Mouse (Mus musculus) heart, embryonic 11.5 days (tissue): ENCODE data around the gene Fam162a. TPM values are rescaled to one million over a fixed set of nuclear protein-coding genes. Genes with fewer than 3 reads are reported as not detected.
"Not testable (repeated sequence)": the region's sequence is repeated elsewhere in the genome, so short reads cannot be mapped to it uniquely, and the experiment has no call there.

Experiments used
- ATAC-seq: fragments of 200-750 bp; cut with Nextera tagmentation; replicated peaks from 2 replicates; pipeline ENCODE4 v1.8.0; 2017; ENCODE audit warnings: moderate library complexity; ENCODE audit not compliant: insufficient number of reproducible peaks, low FRiP score, low TSS enrichment
- H3K27ac ChIP-seq: fragments of 300-500 bp; sonication (generic); 2 replicates; pipeline ENCODE4 v1.5.1; 2014; ENCODE audit warnings: mild to moderate bottlenecking, low read depth, low read length
- H3K27me3 ChIP-seq: fragments of 300-500 bp; sonication (generic); 2 replicates; pipeline ENCODE4 v1.6.1; 2014; ENCODE audit warnings: mild to moderate bottlenecking, low read length, mixed read lengths; ENCODE audit not compliant: control insufficient read depth, insufficient read depth
- H3K36me3 ChIP-seq: fragments of 300-500 bp; sonication (generic); 2 replicates; pipeline ENCODE4 v1.6.1; 2014; ENCODE audit warnings: mild to moderate bottlenecking, low read length, moderate library complexity, mixed read lengths; ENCODE audit not compliant: control insufficient read depth, insufficient read depth
- H3K4me1 ChIP-seq: fragments of 300-500 bp; sonication (generic); 2 replicates; pipeline ENCODE4 v1.6.1; 2014; ENCODE audit warnings: low read length; ENCODE audit not compliant: control insufficient read depth, insufficient read depth
- H3K4me2 ChIP-seq: fragments of 300-500 bp; sonication (generic); 2 replicates; pipeline ENCODE4 v1.6.1; 2014; ENCODE audit warnings: mild to moderate bottlenecking, moderate library complexity
- H3K4me3 ChIP-seq: fragments of 300-500 bp; sonication (generic); 2 replicates; pipeline ENCODE4 v1.5.1; 2014; ENCODE audit warnings: low read depth, low read length
- H3K9ac ChIP-seq: fragments of 300-500 bp; sonication (generic); 2 replicates; pipeline ENCODE4 v1.6.1; 2014; ENCODE audit warnings: mild to moderate bottlenecking, low read depth, low read length, moderate library complexity
- H3K9me3 ChIP-seq: fragments of 300-500 bp; sonication (generic); replicated peaks from 2 replicates; pipeline ENCODE4 v1.6.1; 2016; ENCODE audit warnings: low read length; ENCODE audit not compliant: control insufficient read depth
- WGBS: fragments of 180-500 bp; shearing (Covaris S2); extraction: QIAGEN DNeasy Blood & Tissue Kit; methylation state at CpG from one replicate; pipeline ENCODE4 v1.1.7; 2014; ENCODE audit not compliant: insufficient replicate concordance; 5-methylcytosine and 5-hydroxymethylcytosine counted together
- polyA plus RNA-seq: library from polyadenylated mRNA; unstranded; fragments of >200 nt; fragmentation: Nextera tagmentation; extraction: Ambion mirVana; gene quantifications from 2 replicates; pipeline ENCODE4 v1.2.1, GENCODE M21; 2014

Gene Fam162a
- polyA plus RNA-seq, 1 experiment from 2014 or later = 731 TPM

GRCm38 (mm10) chr16:36053524-36054275 lies 17.7 kb downstream of the Fam162a start:
- Histone ChIP-seq H3K27me3 (no peaks in the 10 kb centered on the region), H3K27ac (peak overlapping the region; percentile 16), H3K36me3 (peaks cover 24% of the 10 kb centered on the region), H3K9me3 (no peaks in the 10 kb centered on the region), H3K4me3 (no peak overlapping the region), H3K4me1 (peaks cover 26% of the 10 kb centered on the region), H3K9ac (no peak overlapping the region), H3K4me2 (no peak overlapping the region)
- ATAC-seq = peak; percentile 36; the same call in 1 of the 2 replicates
- WGBS = 31% methylated on average over 6 of the region's 6 CpGs

GRCm38 (mm10) chr16:36051491-36051890 lies 19.9 kb downstream of the Fam162a start:
- Histone ChIP-seq H3K27me3 (no peaks in the 10 kb centered on the region), H3K27ac (no peak overlapping the region), H3K9ac (no peak overlapping the region), H3K9me3 (no peaks in the 10 kb centered on the region), H3K36me3 (peaks cover 39% of the 10 kb centered on the region), H3K4me3 (no peak overlapping the region), H3K4me2 (no peak overlapping the region), H3K4me1 (peaks cover 14% of the 10 kb centered on the region)
- WGBS = 88% methylated on average over 6 of the region's 6 CpGs
- ATAC-seq = no peak

- H3K36me3 ChIP-seq = peaks cover 49% of the 10 kb centered on the region
- H3K27ac ChIP-seq = no peak overlapping the region
- no peaks in the 10 kb centered on the region for H3K9me3 ChIP-seq
- H3K9ac ChIP-seq = no peak overlapping the region
- 88% methylated on average over 4 of the region's 4 CpGs for WGBS
- H3K4me2 ChIP-seq = no peak overlapping the region
- no peak overlapping the region for H3K4me3 ChIP-seq
- peaks cover 10% of the 10 kb centered on the region; the same call in 1 of the 2 replicates for H3K4me1 ChIP-seq
- no peak for ATAC-seq
- H3K27me3 ChIP-seq = no peaks in the 10 kb centered on the region
Measured at GRCm38 (mm10) chr16:36047538-36047937, 23.9 kb downstream of the Fam162a start.

DNA sequence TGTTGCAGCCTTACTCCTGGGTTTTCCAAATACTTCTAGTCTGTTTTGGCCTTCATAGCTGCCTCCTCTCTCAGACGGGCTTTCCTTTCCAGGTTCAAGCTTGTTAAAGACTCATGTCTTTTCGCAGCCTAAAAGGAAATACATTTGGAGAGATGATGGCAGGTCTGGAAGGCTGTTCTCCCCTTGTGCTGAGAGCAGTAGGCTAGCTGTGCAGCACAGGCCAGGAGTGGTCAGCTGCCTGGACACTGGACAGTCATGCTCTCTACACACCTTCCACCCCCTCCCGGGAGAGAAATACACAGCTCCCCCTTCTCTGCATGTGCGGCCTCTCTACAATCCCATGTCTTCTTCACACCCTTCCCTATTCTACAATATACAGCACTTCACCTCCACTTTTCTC lies 27.4 kb downstream of the Fam162a start:
- H3K27me3 ChIP-seq = no peaks in the 10 kb centered on the region
- H3K4me1 ChIP-seq = peaks cover 14% of the 10 kb centered on the region; the same call in 1 of the 2 replicates
- no peak overlapping the region for H3K4me2 ChIP-seq
- peaks cover 33% of the 10 kb centered on the region for H3K36me3 ChIP-seq
- ATAC-seq = no peak
- no peak overlapping the region for H3K27ac ChIP-seq
- no peak overlapping the region for H3K4me3 ChIP-seq
- no peak overlapping the region for H3K9ac ChIP-seq
- 84% methylated on average over 4 of the region's 4 CpGs for WGBS
- H3K9me3 ChIP-seq = no peaks in the 10 kb centered on the region

DNA sequence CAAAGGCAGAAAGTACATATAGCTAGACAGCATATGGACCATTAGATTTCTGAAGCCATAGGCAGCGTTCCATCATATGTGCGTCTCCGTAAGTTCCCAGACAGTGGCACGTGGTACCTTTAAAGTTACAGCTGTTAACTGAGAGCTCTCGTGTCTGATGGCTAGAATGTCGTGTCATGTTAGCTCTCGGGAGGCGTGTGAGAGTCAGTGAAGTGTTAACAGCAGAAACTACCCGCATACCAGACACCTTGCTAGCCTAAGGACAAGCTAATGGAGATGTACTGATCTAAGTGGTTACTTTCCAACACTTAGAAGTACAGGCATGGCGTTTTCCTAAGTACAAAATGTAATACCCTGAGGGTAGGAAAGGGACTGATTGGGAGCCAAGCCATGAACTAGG lies 28.3 kb downstream of the Fam162a start:
- H3K4me2 ChIP-seq = no peak overlapping the region; the same call in 1 of the 2 replicates
- peaks cover 14% of the 10 kb centered on the region; the same call in 1 of the 2 replicates for H3K4me1 ChIP-seq
- H3K36me3 ChIP-seq = peaks cover 26% of the 10 kb centered on the region
- H3K9me3 ChIP-seq = no peaks in the 10 kb centered on the region
- no peak for ATAC-seq
- H3K27me3 ChIP-seq = no peaks in the 10 kb centered on the region
- no peak overlapping the region for H3K4me3 ChIP-seq
- 60% methylated on average over 10 of the region's 10 CpGs for WGBS
- H3K27ac ChIP-seq = no peak overlapping the region
- H3K9ac ChIP-seq = no peak overlapping the region

DNA sequence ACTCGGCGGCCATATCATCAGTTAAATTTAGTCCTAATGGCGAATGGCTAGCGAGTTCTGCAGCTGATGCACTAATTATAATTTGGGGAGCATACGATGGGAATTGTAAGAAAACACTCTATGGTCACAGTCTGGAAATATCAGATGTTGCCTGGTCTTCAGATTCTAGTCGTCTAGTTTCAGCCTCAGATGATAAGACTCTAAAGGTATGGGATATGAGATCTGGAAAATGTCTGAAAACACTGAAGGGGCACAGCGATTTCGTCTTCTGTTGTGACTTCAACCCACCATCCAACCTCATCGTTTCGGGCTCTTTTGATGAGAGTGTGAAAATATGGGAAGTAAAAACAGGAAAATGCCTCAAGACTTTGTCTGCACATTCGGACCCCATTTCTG lies 29.8 kb downstream of the Fam162a start:
- Histone ChIP-seq H3K9ac (peak overlapping the region; percentile 87), H3K4me1 (peaks cover 14% of the 10 kb centered on the region; the same call in 1 of the 2 replicates), H3K36me3 (peaks cover 17% of the 10 kb centered on the region), H3K27me3 (no peaks in the 10 kb centered on the region), H3K9me3 (no peaks in the 10 kb centered on the region), H3K4me3 (peak overlapping the region; percentile 73), H3K27ac (peak overlapping the region; percentile 87), H3K4me2 (peak overlapping the region; percentile 84)
- WGBS = 24% methylated on average over 11 of the region's 11 CpGs
- no peak for ATAC-seq

DNA sequence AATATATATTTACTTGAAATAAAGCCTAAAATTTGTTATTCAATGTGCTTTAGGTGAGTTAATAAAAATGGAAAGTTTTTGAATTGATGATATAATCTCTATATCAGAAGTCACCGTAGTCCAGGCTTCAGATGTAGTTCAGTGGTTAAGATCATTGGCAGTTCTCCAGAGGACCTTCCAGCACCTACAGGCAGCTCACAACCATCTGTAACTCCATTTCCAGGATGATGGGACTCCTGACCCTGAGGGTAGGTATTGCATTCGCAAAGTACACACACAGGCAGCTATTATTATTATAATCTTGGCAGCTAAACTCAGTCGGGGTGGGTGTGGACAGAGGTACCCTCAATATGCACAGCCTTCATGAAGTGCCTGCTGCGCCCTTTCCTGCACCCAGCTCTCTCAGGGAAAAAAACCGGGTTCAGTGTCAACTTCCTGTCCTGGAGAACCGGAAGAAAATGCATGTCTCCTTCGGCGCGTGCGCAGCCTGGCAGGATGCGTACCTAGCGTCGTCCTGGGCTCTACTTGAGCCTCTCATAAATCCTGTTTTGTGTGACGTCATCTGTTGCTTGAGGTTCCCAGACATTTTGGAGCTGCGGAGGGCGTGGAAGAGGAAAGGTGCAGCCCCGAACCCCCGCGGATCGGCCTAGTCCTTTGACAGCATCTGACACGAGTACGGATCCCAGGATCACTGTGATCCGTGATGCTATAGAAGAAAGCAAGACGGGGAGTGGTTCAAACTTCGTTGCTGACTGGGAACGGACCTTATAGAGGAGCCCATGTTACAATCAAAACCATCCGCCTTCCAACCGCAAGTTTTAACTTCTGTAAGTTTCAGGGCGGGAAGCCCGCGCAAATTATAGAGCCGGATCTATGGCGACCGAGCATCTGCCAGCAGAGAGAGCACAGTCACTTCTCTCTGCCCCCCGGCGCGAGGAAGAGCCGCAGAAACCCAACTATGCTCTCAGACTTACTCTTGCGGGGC lies 30.5 kb downstream of the Fam162a start, which contains the start of gene Wdr5b:
Gene Wdr5b (plus strand): TSS at position 551 of the 985 bp plus-strand sequence.
- ATAC-seq = peak; percentile 93

DNA sequence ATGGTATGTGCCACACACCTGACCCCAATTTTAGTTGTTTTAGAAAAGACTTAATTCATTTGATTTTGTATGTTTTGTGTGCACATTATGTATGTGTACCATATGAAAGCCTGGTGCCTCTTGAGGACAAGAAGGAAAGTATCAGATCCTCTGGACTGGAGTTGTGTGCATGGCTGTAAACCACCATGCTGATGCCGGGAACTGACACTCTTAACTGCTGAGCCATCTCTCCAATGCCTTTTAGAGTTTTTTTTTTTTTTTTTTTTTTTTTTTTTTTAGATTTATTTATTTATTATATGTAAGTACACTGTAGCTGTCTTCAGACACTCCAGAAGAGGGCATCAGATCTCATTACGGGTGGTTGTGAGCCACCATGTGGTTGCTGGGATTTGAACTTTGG lies 43.3 kb downstream of the Fam162a start:
- H3K9ac ChIP-seq, H3K4me2 ChIP-seq, H3K4me1 ChIP-seq, ATAC-seq, H3K27ac ChIP-seq, H3K9me3 ChIP-seq, H3K27me3 ChIP-seq, H3K36me3 ChIP-seq, H3K4me3 ChIP-seq: not testable (repeated sequence)
- 81% methylated on average over 1 of the region's 2 CpGs for WGBS

More for the DNA sequence above, 30.5 kb downstream of the Fam162a start, which contains the start of gene Wdr5b:
- H3K27me3 ChIP-seq = no peaks in the 10 kb centered on the region
- no peaks in the 10 kb centered on the region for H3K9me3 ChIP-seq
- peaks cover 13% of the 10 kb centered on the region for H3K36me3 ChIP-seq
- peaks cover 14% of the 10 kb centered on the region; the same call in 1 of the 2 replicates for H3K4me1 ChIP-seq
- peak within 1 kb of the TSS; percentile 87 for H3K27ac ChIP-seq
- WGBS = 2% methylated on average over 39 of the region's 39 CpGs
- peak within 1 kb of the TSS; percentile 73 for H3K4me3 ChIP-seq
- peak within 1 kb of the TSS; percentile 87 for H3K9ac ChIP-seq
- H3K4me2 ChIP-seq = peak within 1 kb of the TSS; percentile 84
